Mouse (Mus musculus) neural tube, embryonic 13.5 days (tissue): Measurements from ENCODE around the gene Alg1. TPM values are rescaled to one million over a fixed set of nuclear protein-coding genes. Genes with fewer than 3 reads are reported as not detected.

Experiments
- ATAC-seq: fragments of 200-750 bp; cut with Nextera tagmentation; 2 replicates; pipeline ENCODE4 v1.8.0; 2017; ENCODE audit warnings: low read depth, mild to moderate bottlenecking, moderate TSS enrichment, moderate library complexity
- H3K27ac ChIP-seq: fragments of 300-500 bp; sonication (generic); replicated peaks from 2 replicates; pipeline ENCODE4 v1.5.1; 2015; ENCODE audit warnings: moderate library complexity, mild to moderate bottlenecking, inconsistent platforms
- H3K27me3 ChIP-seq: fragments of 300-500 bp; sonication (generic); 2 replicates; pipeline ENCODE4 v1.6.1; 2015; ENCODE audit warnings: mild to moderate bottlenecking, inconsistent platforms
- H3K36me3 ChIP-seq: fragments of 300-500 bp; sonication (generic); 2 replicates; pipeline ENCODE4 v1.6.1; 2015; ENCODE audit warnings: mild to moderate bottlenecking, inconsistent platforms
- H3K4me1 ChIP-seq: fragments of 300-500 bp; sonication (generic); replicated peaks from 2 replicates; pipeline ENCODE4 v1.6.1; 2015; ENCODE audit warnings: inconsistent platforms
- H3K4me2 ChIP-seq: fragments of 300-500 bp; sonication (generic); 2 replicates; pipeline ENCODE4 v1.6.1; 2015; ENCODE audit warnings: inconsistent platforms, mild to moderate bottlenecking, moderate library complexity
- H3K4me3 ChIP-seq: fragments of 300-500 bp; sonication (generic); 2 replicates; pipeline ENCODE4 v1.5.1; 2015; ENCODE audit warnings: mild to moderate bottlenecking, inconsistent platforms
- H3K9ac ChIP-seq: fragments of 300-500 bp; sonication (generic); 2 replicates; pipeline ENCODE4 v1.6.1; 2015; ENCODE audit warnings: moderate library complexity, mild to moderate bottlenecking, inconsistent platforms
- H3K9me3 ChIP-seq: fragments of 300-500 bp; sonication (generic); 2 replicates; pipeline ENCODE4 v1.6.1; 2016; ENCODE audit warnings: inconsistent platforms
- WGBS: fragments of 180-500 bp; shearing (Covaris S2); methylation state at CpG from one replicate; pipeline ENCODE4 v1.1.7; 2015; 5-methylcytosine and 5-hydroxymethylcytosine counted together
- polyA plus RNA-seq: library from polyadenylated mRNA; unstranded; fragments of >200 nt; fragmentation: Nextera tagmentation; extraction: Ambion mirVana; gene quantifications from 2 replicates; pipeline ENCODE4 v1.2.1, GENCODE M21; 2015

Alg1 gene
- polyA plus RNA-seq, 1 experiment from 2014 or later = 36.6 TPM

GRCm38 (mm10) chr16:5250891-5251290 is 17.5 kb downstream of the Alg1 start:
- 92% methylated on average over 3 of the region's 3 CpGs for WGBS
- no peak for ATAC-seq
- H3K4me2 ChIP-seq = no peak overlapping the region
- H3K4me3 ChIP-seq = no peak overlapping the region
- H3K27me3 ChIP-seq = no peaks in the 10 kb centered on the region
- H3K4me1 ChIP-seq = peaks cover 15% of the 10 kb centered on the region
- peaks cover 34% of the 10 kb centered on the region for H3K36me3 ChIP-seq
- H3K27ac ChIP-seq = no peak overlapping the region
- H3K9me3 ChIP-seq = no peaks in the 10 kb centered on the region
- H3K9ac ChIP-seq = no peak overlapping the region

- Histone ChIP-seq H3K4me2 (no peak overlapping the region), H3K9me3 (no peaks in the 10 kb centered on the region), H3K4me3 (no peak overlapping the region), H3K27ac (no peak overlapping the region), H3K4me1 (peaks cover 15% of the 10 kb centered on the region), H3K36me3 (peaks cover 25% of the 10 kb centered on the region), H3K9ac (no peak overlapping the region), H3K27me3 (no peaks in the 10 kb centered on the region)
- ATAC-seq = no peak
- 90% methylated on average over 2 of the region's 2 CpGs for WGBS
Measured at GRCm38 (mm10) chr16:5252260-5252659, 18.8 kb downstream of the Alg1 start.

GRCm38 (mm10) chr16:5254346-5255025 is 21.1 kb downstream of the Alg1 start:
- 6% methylated on average over 15 of the region's 15 CpGs for WGBS
- no peaks in the 10 kb centered on the region for H3K9me3 ChIP-seq
- H3K27ac ChIP-seq = 0 out of 2 replicates have a peak overlapping the region, but pooled peaks have one; percentile 28
- ATAC-seq = 0 out of 2 replicates have a peak, but pooled peaks have one; percentile 10
- H3K27me3 ChIP-seq = no peaks in the 10 kb centered on the region
- peaks cover 4% of the 10 kb centered on the region for H3K36me3 ChIP-seq
- peaks cover 15% of the 10 kb centered on the region for H3K4me1 ChIP-seq
- peak overlapping the region; percentile 58 for H3K4me3 ChIP-seq
- H3K9ac ChIP-seq = peak overlapping the region; percentile 74; the same call in 1 of the 2 replicates
- H3K4me2 ChIP-seq = peak overlapping the region; percentile 81

GRCm38 (mm10) chr16:5255081-5255740 is 21.8 kb downstream of the Alg1 start:
- Histone ChIP-seq H3K9me3 (no peaks in the 10 kb centered on the region), H3K4me2 (peak overlapping the region; percentile 81), H3K4me1 (peaks cover 15% of the 10 kb centered on the region), H3K27me3 (no peaks in the 10 kb centered on the region), H3K4me3 (peak overlapping the region; percentile 58), H3K27ac (peak overlapping the region; percentile 68), H3K36me3 (no peaks in the 10 kb centered on the region), H3K9ac (peak overlapping the region; percentile 74)
- 3% methylated on average over 27 of the region's 27 CpGs for WGBS
- ATAC-seq = 0 out of 2 replicates have a peak, but pooled peaks have one; percentile 12

GRCm38 (mm10) chr16:5255779-5256496 is 22.5 kb downstream of the Alg1 start, which contains the start of gene Eef2kmt:
Gene Eef2kmt (minus strand): TSS chr16:5255983.
- Histone ChIP-seq H3K27me3 (no peaks in the 10 kb centered on the region), H3K4me3 (peak within 1 kb of the TSS; percentile 58), H3K27ac (peak within 1 kb of the TSS; percentile 68), H3K4me2 (peak within 1 kb of the TSS; percentile 81), H3K9ac (peak within 1 kb of the TSS; percentile 74), H3K36me3 (no peaks in the 10 kb centered on the region), H3K4me1 (peaks cover 15% of the 10 kb centered on the region), H3K9me3 (no peaks in the 10 kb centered on the region)
- 2% methylated on average over 57 of the region's 57 CpGs for WGBS
- ATAC-seq = peak; percentile 97

GRCm38 (mm10) chr16:5263156-5263555 is 29.7 kb downstream of the Alg1 start:
- H3K9ac ChIP-seq = no peak overlapping the region
- H3K4me3 ChIP-seq = no peak overlapping the region
- no peaks in the 10 kb centered on the region for H3K27me3 ChIP-seq
- no peaks in the 10 kb centered on the region for H3K36me3 ChIP-seq
- peaks cover 11% of the 10 kb centered on the region; the same call in 1 of the 2 replicates for H3K9me3 ChIP-seq
- no peak overlapping the region for H3K4me2 ChIP-seq
- ATAC-seq = no peak
- H3K4me1 ChIP-seq = no peaks in the 10 kb centered on the region
- H3K27ac ChIP-seq = no peak overlapping the region
- WGBS = 74% methylated on average over 8 of the region's 8 CpGs

GRCm38 (mm10) chr16:5263926-5264325 is 30.5 kb downstream of the Alg1 start:
- H3K36me3 ChIP-seq = no peaks in the 10 kb centered on the region
- no peak for ATAC-seq
- H3K27me3 ChIP-seq = no peaks in the 10 kb centered on the region
- H3K4me1 ChIP-seq = no peaks in the 10 kb centered on the region
- H3K4me2 ChIP-seq = no peak overlapping the region
- H3K27ac ChIP-seq = no peak overlapping the region
- H3K4me3 ChIP-seq = no peak overlapping the region
- H3K9ac ChIP-seq = no peak overlapping the region
- 85% methylated on average over 7 of the region's 7 CpGs for WGBS
- H3K9me3 ChIP-seq = peaks cover 11% of the 10 kb centered on the region; the same call in 1 of the 2 replicates

GRCm38 (mm10) chr16:5271411-5272035 is 38.1 kb downstream of the Alg1 start:
- 84% methylated on average over 4 of the region's 4 CpGs for WGBS
- no peak; the same call in 1 of the 2 replicates for ATAC-seq

GRCm38 (mm10) chr16:5272371-5272770 is 39.0 kb downstream of the Alg1 start:
- Histone ChIP-seq H3K4me1 (no peaks in the 10 kb centered on the region), H3K9ac (no peak overlapping the region), H3K9me3 (no peaks in the 10 kb centered on the region), H3K4me3 (no peak overlapping the region), H3K4me2 (no peak overlapping the region), H3K27ac (no peak overlapping the region), H3K27me3 (no peaks in the 10 kb centered on the region), H3K36me3 (no peaks in the 10 kb centered on the region)
- ATAC-seq = no peak
- WGBS = 86% methylated on average over 3 of the region's 3 CpGs

More at GRCm38 (mm10) chr16:5271411-5272035, 38.1 kb downstream of the Alg1 start:
- Histone ChIP-seq H3K36me3 (no peaks in the 10 kb centered on the region), H3K9me3 (0 out of 2 replicates have a peak, but pooled peaks cover under 1% of the 10 kb centered on the region), H3K9ac (no peak overlapping the region), H3K4me2 (no peak overlapping the region), H3K4me1 (no peaks in the 10 kb centered on the region), H3K4me3 (no peak overlapping the region), H3K27ac (no peak overlapping the region), H3K27me3 (no peaks in the 10 kb centered on the region)

GRCm38 (mm10) chr16:5279571-5280222 is 46.3 kb downstream of the Alg1 start:
- Histone ChIP-seq H3K4me3 (no peak overlapping the region), H3K36me3 (no peaks in the 10 kb centered on the region), H3K27me3 (no peaks in the 10 kb centered on the region), H3K9ac (no peak overlapping the region), H3K4me2 (no peak overlapping the region), H3K9me3 (no peaks in the 10 kb centered on the region), H3K4me1 (no peaks in the 10 kb centered on the region), H3K27ac (peak overlapping the region; percentile 52)
- peak; percentile 82 for ATAC-seq
- 51% methylated on average over 5 of the region's 5 CpGs for WGBS

GRCm38 (mm10) chr16:5282686-5283085 is 49.3 kb downstream of the Alg1 start:
- WGBS = 89% methylated on average over 9 of the region's 9 CpGs
- H3K36me3 ChIP-seq = no peaks in the 10 kb centered on the region
- no peak overlapping the region for H3K4me3 ChIP-seq
- no peaks in the 10 kb centered on the region for H3K9me3 ChIP-seq
- no peak overlapping the region for H3K4me2 ChIP-seq
- H3K27ac ChIP-seq = no peak overlapping the region
- ATAC-seq = no peak
- no peaks in the 10 kb centered on the region for H3K27me3 ChIP-seq
- H3K4me1 ChIP-seq = no peaks in the 10 kb centered on the region
- H3K9ac ChIP-seq = no peak overlapping the region
